Mouse (Mus musculus) thymus, postnatal 0 days (tissue): ENCODE results near the gene Cxcr4. TPM values are rescaled to one million over a fixed set of nuclear protein-coding genes. Genes with fewer than 3 reads are reported as not detected.

ENCODE experiments used
- DNase-seq: peaks from one replicate; pipeline ENCODE4 v3.0.0-alpha.2; 2015; ENCODE audit warnings: low spot score
- polyA plus RNA-seq: library from polyadenylated mRNA; unstranded; fragments of >200 nt; fragmentation: Nextera tagmentation; extraction: Ambion mirVana; gene quantifications from 2 replicates; pipeline ENCODE4 v1.2.1, GENCODE M21; 2015

Gene Cxcr4
- polyA plus RNA-seq, result 47.1 and 49.8 TPM in 2 replicates

DNA sequence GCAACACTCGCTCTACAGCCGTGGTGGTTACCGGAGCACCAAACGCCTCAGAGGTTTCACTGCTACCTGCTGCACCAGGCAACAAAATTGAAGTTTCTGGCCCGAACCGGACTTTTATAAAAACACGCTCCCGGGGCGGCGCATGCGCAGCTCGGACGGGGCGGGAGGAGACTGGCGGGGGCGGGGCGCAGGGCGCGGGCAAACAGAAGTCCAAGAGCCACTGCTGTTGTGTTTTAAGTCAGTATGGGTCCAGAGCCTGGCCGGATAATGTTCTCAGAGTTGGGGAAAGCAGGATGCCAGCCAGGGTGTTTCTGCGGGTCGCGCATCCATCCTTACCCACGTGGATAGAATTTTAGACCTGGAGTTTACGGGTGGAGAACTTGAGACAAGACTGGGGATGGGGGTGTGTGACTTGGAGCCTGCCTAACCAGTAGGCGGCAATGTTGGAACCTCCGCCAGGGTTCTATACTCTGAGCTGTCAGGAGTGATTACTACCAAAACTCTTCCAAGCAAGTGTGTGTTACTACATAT, at the start of gene Cxcr4:
Gene Cxcr4, minus strand, starts transcription at position 83 of the 531 bp plus-strand sequence.
- DNase-seq, result peak; percentile 94

DNA sequence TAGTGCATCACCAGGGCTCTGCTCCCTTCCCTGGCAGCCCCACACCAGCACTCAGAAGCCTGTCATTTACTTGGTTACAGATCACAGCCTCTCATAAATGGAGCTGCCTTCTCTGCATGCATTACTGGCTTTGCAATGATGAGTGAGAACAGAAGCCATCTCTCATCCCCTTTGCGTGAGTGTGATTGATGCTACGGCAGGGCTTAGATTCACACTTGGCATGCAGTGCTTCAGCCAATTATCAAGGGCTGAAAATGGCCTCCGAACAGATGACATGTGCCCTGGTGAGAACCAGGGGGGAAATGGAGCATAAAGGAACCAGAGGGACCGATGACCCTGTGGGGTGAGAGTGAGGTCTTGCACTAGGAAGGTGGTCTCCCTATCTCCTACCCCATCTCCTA, 47.6 kb upstream of the Cxcr4 start:
- DNase-seq, result no peak

DNA sequence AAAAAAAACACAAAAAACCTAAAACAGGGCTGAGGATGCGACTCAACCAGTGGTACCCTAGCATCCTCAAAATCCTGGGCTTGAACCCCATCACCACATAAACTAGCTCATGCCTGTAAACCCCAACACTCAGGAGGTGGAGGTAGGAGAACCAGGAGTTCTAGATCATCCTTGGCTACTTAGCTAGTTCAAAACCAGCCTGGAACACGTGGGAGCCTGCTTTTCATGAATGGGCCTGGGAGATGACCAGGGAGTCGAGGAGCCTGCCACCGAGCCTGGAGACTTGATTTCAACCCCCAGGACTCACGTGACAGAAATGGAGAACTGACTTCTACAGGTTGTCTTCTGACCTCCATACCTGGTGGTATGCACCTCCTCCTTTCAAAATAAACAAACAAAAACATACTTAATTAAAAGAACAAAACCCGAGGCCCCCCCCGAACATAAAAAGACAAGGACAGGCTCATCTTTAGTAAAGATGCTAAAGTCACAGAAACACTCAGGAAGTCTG, 45.2 kb upstream of the Cxcr4 start:
- no peak for DNase-seq

DNA sequence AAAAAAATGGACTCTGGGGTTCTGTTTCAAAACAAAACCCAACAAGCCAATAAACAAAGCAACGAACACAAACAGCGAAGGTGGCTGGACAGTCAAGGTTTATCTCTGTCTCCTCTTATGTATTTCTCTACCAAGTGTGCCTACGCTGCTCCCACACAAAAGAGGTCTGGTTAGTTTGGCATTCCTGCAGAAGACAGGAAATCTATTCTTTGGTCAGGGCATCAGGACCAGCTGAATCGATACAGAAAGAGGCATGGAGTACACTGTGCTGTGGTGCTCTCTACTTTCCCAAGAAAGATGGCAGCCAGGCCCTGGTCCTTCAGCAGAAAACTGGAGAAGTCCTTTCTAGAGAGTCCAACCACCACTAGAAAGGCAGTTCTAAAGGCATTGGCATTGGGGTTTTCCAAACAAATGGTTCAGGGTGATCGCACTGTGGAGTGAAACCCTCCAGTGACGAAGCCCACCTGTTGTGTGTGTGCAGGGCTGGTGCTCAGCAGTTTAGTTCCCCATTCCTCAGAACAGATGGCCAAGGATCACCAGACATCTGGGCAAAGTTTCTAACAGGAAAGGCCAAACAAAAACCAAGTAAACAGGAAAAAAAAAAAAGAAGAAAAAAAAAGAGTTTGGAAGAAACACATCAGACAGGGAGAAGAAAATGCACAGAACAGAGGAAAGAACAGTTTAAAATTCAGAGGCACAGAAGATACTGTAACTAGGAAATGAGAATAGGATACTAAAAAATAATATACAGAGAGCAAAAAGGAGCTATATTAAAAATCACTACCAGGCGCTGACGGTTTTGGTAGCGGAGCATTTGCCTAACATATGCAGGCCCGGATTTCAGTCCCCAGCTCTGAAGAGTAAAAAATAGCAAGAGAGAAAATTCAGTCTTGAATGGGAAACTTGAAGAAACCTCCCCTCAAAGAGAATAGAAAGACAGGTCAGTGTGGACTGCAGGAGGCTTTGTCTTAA, 44.5 kb upstream of the Cxcr4 start:
- no peak for DNase-seq

DNA sequence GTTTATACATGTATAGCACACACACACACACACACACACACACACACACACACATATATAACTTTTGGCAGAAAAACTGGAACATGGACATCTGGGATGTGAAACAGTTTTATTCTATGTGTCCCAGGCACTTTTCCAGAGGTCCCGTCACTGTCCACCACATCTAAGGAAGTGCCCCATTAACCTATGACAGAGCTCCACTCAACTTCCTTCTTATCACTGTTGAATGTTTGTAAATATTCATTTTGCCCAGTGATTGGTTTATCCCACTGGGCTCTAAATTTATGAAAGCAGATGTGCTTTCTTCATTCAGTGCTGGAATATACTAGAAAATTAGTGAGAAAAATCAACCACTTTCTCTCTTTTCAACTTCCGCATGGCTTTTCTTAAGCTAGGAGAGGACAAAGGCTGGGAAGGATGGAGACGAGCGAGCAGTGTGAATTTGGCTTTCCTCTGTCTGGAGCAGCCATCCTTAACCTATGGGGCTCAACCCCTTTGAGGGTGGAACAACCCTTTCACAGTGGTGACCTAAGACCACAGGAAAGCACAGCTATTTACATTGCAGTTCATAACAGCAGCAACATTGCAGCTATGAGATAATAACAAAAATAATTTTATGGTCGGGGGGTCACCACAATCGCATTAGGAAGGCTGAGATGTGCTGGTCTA, 41.8 kb upstream of the Cxcr4 start:
- no peak for DNase-seq

DNA sequence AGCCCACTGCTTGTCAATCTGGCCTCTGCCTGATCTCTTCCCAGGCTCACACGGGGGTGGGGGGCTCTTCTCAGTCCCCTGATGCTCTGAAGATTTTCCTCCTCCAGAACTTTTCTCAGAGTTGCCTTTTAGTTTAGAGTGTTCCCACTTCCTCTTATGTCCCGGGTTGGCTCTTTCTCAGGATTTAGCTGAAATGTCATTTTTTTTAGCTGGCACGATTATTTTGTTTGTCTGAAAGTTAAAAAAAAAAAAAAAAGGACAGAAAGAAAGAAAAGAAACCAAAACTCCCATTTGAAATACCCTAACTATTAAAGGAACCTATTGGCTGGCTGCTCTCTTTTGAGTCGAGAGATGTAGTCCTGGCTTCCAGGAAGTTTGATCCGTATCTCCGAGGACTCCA, 40.4 kb upstream of the Cxcr4 start:
- no peak for DNase-seq

DNA sequence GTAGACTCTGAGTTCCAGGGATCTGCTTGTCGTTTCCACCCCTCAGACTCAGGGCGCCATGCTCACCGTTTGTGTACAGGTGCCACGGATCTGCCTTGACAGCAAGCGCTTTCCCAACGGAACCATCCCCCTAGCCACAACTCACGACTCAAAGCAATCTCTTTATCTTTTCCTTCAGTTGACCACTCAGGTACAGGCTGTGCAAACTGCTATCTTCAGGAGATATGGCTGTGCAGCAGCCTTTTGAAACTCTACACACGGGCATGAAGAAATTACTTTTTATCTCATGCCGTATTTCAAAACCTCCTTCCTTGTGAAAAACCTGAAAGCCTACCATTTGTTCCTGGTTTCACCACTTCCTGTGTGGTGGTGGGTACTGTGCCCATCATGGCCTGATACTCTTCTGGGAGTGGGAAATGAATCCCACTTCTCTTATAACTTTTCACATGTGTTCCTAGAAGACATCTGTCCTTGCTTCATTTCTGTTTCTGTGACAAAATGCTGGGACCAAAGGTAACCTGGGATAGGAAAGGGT, 34.1 kb upstream of the Cxcr4 start:
- DNase-seq, result no peak

DNA sequence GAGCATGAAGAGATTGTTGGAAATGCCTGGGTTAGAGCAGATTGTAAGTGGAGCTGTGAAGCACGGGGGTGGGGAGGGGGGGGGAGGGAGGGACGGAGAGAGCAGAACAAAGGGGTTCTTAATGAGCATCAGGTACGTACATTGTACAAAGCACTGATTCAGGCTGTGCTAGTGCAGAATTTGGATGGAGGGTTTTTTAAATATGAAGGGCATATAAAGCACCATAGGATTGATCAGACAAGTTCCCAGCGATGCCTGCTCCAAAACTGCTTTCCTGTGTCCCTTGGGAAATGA, 31.4 kb upstream of the Cxcr4 start:
- no peak for DNase-seq

DNA sequence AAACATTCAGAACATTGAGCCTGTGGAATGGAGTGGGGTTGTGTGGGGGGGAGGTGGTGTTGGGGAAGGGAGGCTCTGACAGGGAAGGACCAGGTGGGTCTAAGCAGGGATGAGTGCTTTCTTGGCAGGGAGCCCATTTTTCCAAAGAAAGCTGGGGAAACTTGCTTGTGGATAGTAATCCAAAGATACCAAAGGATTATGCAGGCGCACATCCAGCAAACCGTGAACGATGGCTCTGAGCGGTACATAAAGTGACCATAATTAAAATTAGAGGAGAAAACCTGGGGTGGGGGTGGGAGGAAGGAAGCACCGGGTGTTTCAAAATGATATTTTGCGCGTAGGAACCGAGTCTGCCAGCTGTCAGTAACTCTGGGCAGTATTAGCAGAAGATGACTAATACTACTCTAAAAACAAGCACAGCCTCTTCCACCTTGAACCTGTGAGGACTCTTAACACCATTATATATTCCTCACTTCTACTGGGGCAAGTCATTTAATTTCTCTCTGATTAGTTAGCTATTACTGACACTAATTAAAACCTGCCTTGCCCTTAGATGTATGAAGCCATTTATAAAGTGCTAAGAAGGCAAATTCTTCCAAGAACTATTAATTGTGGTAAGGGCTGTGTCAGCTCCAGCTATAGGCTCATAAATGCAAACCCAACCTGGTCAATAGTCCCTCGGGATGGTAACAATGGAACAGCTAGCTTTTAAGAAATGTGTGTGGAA, 30.9 kb upstream of the Cxcr4 start:
- no peak for DNase-seq

DNA sequence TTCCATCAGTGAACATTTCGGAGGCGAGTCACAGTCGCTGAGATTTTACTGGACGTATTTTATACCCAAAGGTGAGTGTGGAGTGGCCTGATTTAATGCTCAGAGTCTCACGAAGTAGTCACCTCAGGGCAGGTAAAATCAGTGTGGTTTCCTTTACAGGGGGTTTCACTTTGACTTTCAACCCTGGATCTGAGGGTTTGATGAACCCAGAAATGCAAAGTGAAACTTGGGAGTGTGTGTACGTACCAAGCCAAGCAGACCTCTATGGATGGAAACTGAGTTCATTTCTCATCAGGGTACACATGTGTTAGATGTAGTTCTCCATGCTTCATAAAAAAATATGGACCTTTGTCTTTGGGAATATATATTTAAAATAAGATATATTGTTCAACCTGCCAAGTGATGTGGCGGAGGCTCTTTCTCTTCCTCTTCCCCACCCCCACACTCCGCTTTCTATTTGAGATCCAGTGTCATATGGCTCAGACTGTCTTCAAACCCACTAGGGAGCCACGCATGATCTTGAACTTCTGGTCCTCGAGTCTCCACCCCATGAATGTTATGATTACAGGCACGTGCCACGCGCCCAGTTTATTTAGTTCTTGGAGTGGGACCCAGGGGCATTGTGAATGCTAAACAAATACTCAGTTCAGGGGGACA, 25.7 kb upstream of the Cxcr4 start:
- DNase-seq, result no peak

DNA sequence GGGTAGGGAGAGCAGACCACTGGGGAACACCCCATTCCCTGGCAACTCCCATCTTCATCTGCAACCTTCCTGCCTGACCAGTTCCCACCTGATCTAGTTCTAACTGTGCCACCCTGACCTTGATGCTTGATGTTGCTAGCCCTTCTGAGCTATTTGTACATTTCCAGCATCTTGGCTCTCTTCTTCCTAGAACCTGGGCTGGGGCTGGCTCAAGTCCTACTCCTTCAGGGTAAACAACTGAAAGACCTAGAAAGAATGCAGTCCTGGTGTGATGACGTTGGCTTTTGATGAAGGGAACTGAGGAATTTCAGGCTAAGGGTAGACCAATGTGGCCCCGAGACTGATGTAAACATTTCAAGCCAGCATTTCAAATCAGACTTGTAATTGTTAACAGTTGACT, 24.5 kb upstream of the Cxcr4 start:
- no peak for DNase-seq

DNA sequence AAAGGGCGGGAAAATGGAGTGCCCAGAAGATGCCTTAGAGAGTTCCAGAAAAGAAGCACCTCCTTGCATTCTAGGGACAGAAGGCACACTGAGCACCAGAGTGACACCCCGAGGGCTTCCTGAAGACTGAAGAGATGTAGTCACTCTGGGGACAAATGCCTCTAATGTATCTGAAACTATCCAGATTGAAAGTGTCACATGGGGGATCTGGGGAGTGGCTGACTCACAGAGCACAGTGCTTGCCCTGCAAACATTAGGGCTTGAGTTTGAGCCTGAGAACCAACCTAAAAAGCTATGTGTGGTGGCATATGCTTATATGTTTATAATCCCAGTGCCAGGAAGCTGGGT, 23.3 kb upstream of the Cxcr4 start:
- DNase-seq, result no peak

DNA sequence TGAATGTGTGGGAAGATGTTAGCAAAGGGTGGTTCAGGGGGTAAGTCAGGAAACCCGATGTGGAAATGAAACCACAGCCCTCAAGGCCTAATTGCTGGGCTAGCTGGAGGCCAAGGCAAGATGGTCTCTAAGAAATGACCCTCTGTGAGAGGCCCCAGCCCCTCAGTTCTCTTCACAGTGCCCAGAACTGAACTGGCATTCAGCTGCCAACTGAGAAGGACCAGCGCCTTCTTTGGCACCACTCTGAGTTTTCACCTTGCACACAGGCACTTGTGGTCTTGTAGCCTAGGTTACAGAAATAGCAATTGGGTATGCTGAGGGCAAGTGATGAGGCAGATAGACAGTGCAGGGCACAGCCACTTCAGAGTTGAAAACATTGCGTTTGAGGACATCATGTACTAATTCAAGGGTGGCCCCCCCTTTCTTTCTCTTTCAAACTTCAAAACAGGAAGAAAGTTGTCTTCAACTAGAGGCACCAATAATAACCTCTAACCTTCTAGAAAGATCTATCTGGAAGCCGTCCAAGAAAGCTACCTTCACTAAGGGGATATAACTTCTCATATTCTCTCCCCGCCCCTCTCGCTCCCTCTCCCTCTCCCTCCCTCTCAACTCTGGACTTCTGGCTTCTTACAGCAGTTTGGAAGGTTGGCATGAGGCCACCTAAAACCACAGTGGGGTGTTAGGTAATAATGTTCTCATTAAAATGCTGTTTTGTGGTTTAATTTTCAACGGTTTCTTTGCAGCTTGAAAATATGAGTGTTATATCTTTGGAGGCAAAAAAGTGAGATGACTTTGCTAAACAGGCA, 22.8 kb upstream of the Cxcr4 start:
- peak; percentile 62 for DNase-seq

DNA sequence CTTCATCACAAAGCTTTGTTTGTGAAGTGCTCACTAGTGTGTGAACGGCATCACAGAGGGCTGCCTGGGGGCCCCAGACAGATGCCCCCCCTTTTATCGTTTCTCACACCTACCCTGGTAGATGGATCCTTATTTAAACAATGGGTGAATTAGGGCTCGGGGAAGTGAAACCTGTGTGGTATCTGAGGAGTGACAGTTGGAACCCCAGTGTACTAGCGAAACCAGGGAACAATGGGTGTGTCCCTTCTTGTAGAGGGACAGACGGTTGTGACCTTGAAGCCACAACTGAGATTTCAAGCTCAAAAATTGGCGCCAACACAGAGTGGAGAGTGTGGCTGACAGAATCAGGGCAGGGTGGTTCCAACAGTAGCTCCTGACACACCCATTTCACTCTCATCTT, 16.0 kb upstream of the Cxcr4 start:
- no peak for DNase-seq

DNA sequence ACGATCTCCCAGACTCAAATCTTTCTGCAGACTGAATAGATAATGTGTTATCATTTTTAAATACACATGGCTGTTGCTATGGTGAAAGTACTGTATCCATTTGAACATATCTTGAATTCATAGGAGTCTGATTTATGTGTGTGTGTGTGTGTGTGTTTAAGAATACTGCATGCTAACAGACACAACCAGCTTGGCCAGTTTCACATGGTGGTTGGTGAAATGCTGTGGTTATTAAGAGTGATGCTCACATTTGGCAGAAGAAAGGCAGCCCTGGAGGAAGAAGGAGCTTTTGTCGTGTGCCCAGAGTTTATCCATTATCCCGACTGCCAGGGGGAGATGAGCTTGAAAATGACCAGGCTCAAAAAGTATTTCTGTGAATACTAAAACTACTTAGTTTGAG, 15.3 kb upstream of the Cxcr4 start:
- DNase-seq, result no peak

DNA sequence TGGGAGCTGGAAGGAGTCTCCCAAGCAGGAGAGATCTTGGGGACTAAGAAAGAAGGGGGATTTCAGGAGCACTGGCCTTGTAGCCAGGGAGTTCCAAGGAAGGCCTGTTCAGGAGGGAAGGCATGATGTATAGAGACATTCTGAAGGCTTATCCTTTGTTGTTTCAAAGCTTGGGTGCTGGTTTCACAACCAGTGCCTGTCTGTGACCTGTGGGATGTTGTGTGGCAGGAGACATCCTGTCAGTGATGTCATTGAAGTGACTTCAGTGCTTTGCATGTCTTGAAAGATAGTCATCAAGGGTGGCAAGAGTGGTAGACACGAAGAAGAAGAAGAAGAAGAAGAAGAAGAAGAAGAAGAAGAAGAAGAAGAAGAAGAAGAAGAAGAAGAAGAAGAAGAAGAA, 13.7 kb upstream of the Cxcr4 start:
- DNase-seq, result peak; percentile 72

DNA sequence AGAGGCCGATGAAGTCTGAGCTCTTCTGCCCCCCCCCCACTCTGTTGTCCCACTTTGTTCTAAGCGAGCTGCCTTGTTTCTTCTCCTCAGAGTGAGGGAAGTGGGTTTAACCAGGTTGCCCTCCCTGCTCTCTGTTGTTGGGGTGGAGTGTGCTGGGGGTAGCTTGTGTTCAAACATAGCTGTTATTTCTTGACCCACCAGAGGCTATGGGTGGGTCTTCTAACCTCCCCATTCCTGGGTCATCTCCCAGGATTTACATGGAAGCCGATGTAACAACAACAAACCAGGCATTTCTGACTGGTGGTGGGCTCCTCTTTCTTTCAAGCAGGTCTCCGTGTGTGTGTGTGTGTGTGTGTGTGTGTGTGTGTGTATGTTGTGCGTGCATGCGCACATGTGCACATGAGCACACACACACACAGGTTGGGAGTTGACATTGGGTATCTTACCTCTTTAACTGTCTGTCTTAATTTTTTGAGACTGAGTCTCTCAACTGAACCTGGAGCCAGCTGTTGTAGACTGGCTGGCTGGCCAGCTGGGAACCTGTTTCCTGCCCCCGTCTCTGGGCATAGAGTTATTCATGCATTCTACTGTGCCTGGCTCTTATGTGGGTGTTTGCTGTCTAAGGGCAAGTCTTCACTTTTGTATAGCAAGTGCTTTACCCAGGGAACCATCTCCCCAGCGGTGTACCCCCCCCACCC, 10.7 kb upstream of the Cxcr4 start:
- DNase-seq, result peak; percentile 78

DNA sequence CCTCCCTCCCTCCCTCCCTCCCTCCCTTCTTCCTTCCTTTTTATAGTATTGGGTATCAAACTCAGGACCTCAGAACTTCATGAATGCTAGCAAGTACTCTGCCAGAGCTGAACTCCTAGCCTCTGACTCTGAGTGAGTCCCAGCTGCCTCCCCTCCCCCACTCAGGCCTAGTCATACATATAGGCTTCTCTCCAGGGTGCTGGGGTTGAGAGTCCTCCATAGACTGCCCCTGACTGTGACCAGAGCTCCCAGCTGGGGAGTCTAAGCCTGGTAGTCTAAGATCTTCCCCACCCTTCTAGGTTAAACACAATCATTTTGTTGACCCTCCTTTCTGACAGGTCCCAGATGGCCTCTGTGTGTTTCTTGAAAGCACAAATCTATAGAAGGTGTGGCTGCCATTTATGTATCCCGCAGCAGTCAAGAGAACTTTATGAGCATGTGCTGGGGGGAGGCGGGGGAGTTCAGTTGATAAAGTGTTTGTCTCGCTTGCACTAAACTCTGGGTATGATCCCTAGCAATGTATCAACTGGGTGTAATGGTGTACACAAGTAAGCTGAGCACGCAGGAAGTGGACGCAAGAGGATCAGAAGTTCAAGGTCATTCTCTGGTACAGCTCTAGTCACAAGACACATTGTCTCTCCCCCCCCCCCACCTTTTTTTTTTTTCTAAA, 10.1 kb upstream of the Cxcr4 start:
- DNase-seq, result peak; percentile 73

DNA sequence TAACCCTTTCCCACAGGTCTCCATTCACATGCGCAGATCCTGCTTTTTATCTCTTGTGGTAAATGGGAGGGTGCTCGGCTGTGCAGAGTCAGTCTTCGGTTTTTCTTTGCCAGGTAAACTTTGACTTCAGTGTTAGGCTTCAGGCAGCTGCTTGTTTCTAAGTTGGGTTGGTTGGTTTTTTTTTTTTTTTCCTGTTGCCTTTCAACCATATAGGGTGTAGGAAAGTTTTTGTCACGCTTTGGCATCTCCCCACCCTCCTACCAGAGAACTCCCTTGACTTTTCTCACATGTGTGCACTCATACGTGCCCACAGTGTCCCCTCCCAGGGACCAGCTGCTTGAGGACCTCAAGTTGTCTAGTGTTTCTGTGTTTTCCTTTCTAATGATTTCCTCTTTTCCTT, 9.2 kb upstream of the Cxcr4 start:
- peak; percentile 64 for DNase-seq
